Mouse (Mus musculus): ENCODE measurements around the gene Polr2h.

Polr2h gene

DNA sequence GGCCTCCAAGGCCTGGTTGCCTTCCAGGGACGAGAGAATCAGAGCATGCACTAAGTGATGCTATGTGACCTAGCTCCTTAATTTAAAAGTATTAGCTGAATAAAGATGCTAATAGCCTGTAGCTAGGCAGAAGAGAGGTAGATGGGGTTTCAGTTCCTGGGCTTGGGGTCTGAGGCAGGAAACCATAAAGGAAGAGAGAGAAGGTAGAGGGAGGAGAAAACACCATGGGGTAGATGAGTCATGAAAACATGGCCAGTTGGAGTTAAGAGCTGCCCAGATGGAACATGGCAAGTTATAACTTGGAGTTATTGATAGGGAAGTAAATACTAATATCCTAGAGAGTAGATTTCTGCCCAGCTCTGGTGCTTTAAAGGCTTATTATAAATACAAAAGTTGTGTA lies 39.9 kb downstream of the Polr2h start:
- intact Hi-C loops (cut with DNase I) = no loop called here

DNA sequence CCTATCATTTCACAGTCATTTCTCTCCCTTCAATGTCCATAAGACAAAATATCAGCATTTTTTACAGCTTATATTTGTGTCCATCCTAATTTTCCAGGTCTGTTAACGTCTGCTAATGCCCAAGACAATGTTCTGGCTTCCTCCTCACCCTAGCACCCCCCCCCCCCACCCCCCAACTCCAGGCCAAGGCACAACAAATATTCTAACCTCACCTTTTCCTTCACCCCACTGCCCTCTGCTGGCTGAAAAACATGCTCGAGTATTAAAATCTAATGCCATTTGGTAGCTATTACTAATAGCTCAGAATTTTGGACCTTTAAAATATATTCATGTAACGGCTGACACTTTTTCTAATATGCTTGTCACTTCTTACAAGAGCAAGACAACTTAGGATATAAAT lies 44.2 kb downstream of the Polr2h start:
- intact Hi-C loops (cut with DNase I) = loop anchor here (2.0 kb wide), 1 partner anchor 37 kb away; no protein-coding TSS in a partner anchor

DNA sequence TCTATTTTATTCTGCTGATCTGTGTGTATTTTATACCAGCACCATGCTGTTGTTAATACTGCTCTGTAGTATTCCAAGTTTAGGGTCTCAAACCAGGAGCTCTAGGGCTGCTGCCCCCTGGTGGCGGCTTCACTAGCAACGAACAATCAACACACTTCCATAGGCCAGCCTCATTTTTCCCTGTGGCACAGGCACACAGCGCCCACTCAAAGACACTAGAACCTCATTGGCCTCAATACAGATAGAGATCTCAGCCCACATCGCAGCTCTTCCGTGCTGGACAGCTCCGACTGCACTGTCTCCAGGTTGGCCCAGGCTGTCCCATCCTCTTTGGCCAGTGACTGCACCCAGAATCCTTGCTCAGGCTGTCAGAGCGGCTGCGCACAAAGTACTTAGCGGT lies 47.8 kb downstream of the Polr2h start:
- intact Hi-C loops (cut with DNase I) = loop anchor here (5.0 kb wide), 1 partner anchor 268 kb away; the partner anchor contains the start of gene Eif2b5
